Comparison of ENCODE assay signal across 7 mouse cellular contexts in genomic region chr6:117878700-117879407, GRCm38 (mm10). TPM values are rescaled to one million over a fixed set of nuclear protein-coding genes. Genes with fewer than 3 reads are reported as not detected.
DNase-seq lines count a peak whose midpoint lies in the region; ATAC-seq and TF ChIP-seq lines count a peak whose summit lies in the region.

No protein-coding gene starts in this region.

- no peaks in the 10 kb centered on the region for H3K36me3 ChIP-seq in C2C12 (ENCODE audit: control insufficient read depth, insufficient read depth)
- no peaks in the 10 kb centered on the region for H3K36me3 ChIP-seq in E14TG2a.4 (ENCODE audit: insufficient read depth, low read length)
- no peaks in the 10 kb centered on the region for H3K36me3 ChIP-seq in embryonic facial prominence, embryonic 10.5 days (replicated peaks)
- no peaks in the 10 kb centered on the region for H3K36me3 ChIP-seq in heart, embryonic 13.5 days
- no peaks in the 10 kb centered on the region for H3K36me3 ChIP-seq in lung, embryonic 15.5 days

- peak overlapping the region; percentile 86 for H3K9ac ChIP-seq in heart, embryonic 13.5 days
- H3K9ac ChIP-seq in lung, embryonic 15.5 days: peak overlapping the region; percentile 58

- H3K27me3 ChIP-seq in C2C12 (ENCODE audit: control insufficient read depth, insufficient read depth, insufficient read length) (no peaks in the 10 kb centered on the region), E14TG2a.4 (ENCODE audit: insufficient read depth, low read length) (no peaks in the 10 kb centered on the region)
- no peaks in the 10 kb centered on the region for H3K27me3 ChIP-seq in embryonic facial prominence, embryonic 10.5 days (replicated peaks; ENCODE audit: low read depth, poor library complexity, severe bottlenecking)
- H3K27me3 ChIP-seq in heart, embryonic 13.5 days (replicated peaks): no peaks in the 10 kb centered on the region
- no peaks in the 10 kb centered on the region for H3K27me3 ChIP-seq in lung, embryonic 15.5 days

- H3ac ChIP-seq in C2C12 (ENCODE audit: control insufficient read depth, insufficient read length, low read depth): peak overlapping the region; percentile 97

- peak; percentile 63 for ATAC-seq in heart, embryonic 13.5 days (ENCODE audit: extremely low read depth, insufficient number of reproducible peaks, low FRiP score, low TSS enrichment)
- ATAC-seq in lung, embryonic 15.5 days (ENCODE audit: borderline replicate concordance, extremely low read depth, low FRiP score, low TSS enrichment): peak; percentile 87; the same call in 1 of the 2 replicates

- peak; percentile 90 for DNase-seq in embryonic facial prominence, embryonic 10.5 days (ENCODE audit: low spot score)
- peak; percentile 91 to 95 for DNase-seq in kidney, postnatal 36 days
- DNase-seq in retina, embryonic 14.5 days (ENCODE audit: low spot score): peak; percentile 85

- H3K79me3 ChIP-seq in C2C12 (ENCODE audit: low read depth): no peaks in the 10 kb centered on the region

- H3K27ac ChIP-seq in embryonic facial prominence, embryonic 10.5 days (replicated peaks): peak overlapping the region; percentile 98
- peak overlapping the region; percentile 100 for H3K27ac ChIP-seq in heart, embryonic 13.5 days (replicated peaks)
- peak overlapping the region; percentile 100 for H3K27ac ChIP-seq in lung, embryonic 15.5 days

- H3K79me2 ChIP-seq in C2C12 (ENCODE audit: control insufficient read depth, insufficient read depth): peaks cover 11% of the 10 kb centered on the region

- H3K4me2 ChIP-seq in heart, embryonic 13.5 days: peak overlapping the region; percentile 72
- H3K4me2 ChIP-seq in lung, embryonic 15.5 days: peak overlapping the region; percentile 71

- H3K9me3 ChIP-seq in E14TG2a.4 (ENCODE audit: low read length): 0 out of 2 replicates have a peak, but pooled peaks cover 2% of the 10 kb centered on the region
- no peaks in the 10 kb centered on the region for H3K9me3 ChIP-seq in embryonic facial prominence, embryonic 10.5 days
- H3K9me3 ChIP-seq in heart, embryonic 13.5 days: no peaks in the 10 kb centered on the region
- no peaks in the 10 kb centered on the region for H3K9me3 ChIP-seq in lung, embryonic 15.5 days

- peaks cover 45% of the 10 kb centered on the region for H3K4me1 ChIP-seq in E14TG2a.4 (replicated peaks; ENCODE audit: low read depth, low read length)
- H3K4me1 ChIP-seq in embryonic facial prominence, embryonic 10.5 days: peaks cover 13% of the 10 kb centered on the region
- peaks cover 12% of the 10 kb centered on the region for H3K4me1 ChIP-seq in heart, embryonic 13.5 days
- peaks cover 9% of the 10 kb centered on the region for H3K4me1 ChIP-seq in lung, embryonic 15.5 days

- WGBS in embryonic facial prominence, embryonic 10.5 days: 13% methylated on average over 26 of the region's 26 CpGs
- WGBS in heart, embryonic 13.5 days: 10% methylated on average over 26 of the region's 26 CpGs
- WGBS in lung, embryonic 15.5 days: 10% methylated on average over 26 of the region's 26 CpGs

- no peak for TF ChIP-seq CTCF in C2C12 (IDR thresholded peaks at IDR 0.05; ENCODE audit: control insufficient read depth, insufficient read depth, insufficient read length)
- no peak for TF ChIP-seq CTCF in E14TG2a.4 (conservative IDR thresholded peaks at IDR 0.05; ENCODE audit: low read length)

- H3K4me3 ChIP-seq in C2C12 (ENCODE audit: insufficient read depth, poor library complexity, severe bottlenecking): peak overlapping the region; percentile 41
- peak overlapping the region; percentile 83 for H3K4me3 ChIP-seq in E14TG2a.4 (replicated peaks; ENCODE audit: low read length)
- peak overlapping the region; percentile 65 for H3K4me3 ChIP-seq in embryonic facial prominence, embryonic 10.5 days
- H3K4me3 ChIP-seq in heart, embryonic 13.5 days: peak overlapping the region; percentile 59
- peak overlapping the region; percentile 51 for H3K4me3 ChIP-seq in lung, embryonic 15.5 days

TF ChIP-seq in C2C12, 6 proteins besides CTCF, POLR2A, EP300 and RAD21:
- TF ChIP-seq MAX (IDR thresholded peaks at IDR 0.05) (no peak), MYOD1 (IDR thresholded peaks at IDR 0.05; ENCODE audit: control insufficient read depth, insufficient read length, low read depth) (no peak), CEBPB (IDR thresholded peaks at IDR 0.05; ENCODE audit: low read depth) (peak; percentile 35)

RNA-seq across cellular contexts. Expression of gene Zfp239, which starts 17.0 kb away (rescaled TPM):
- 4.4 TPM for polyA plus RNA-seq in C2C12 (2012; fragmentation: generic; extraction: Trizol)
- polyA plus RNA-seq in embryonic facial prominence, embryonic 10.5 days (2016; fragmentation: Nextera tagmentation; extraction: Ambion mirVana): 13.1 and 13.6 TPM in 2 replicates
- 2.0 and 2.1 TPM in 2 replicates for polyA plus RNA-seq in heart, embryonic 13.5 days (2015; fragmentation: Nextera tagmentation; extraction: Ambion mirVana)
- polyA plus RNA-seq in lung, embryonic 15.5 days (2015; fragmentation: Nextera tagmentation; extraction: Ambion mirVana): 7.6 and 7.9 TPM in 2 replicates

RNA-seq across cellular contexts. Expression of gene Hnrnpf, which starts 21.3 kb away (rescaled TPM):
- polyA plus RNA-seq in C2C12 (2012; fragmentation: generic; extraction: Trizol): 374 TPM
- 874 and 878 TPM in 2 replicates for polyA plus RNA-seq in embryonic facial prominence, embryonic 10.5 days (2016; fragmentation: Nextera tagmentation; extraction: Ambion mirVana)
- polyA plus RNA-seq in heart, embryonic 13.5 days (2015; fragmentation: Nextera tagmentation; extraction: Ambion mirVana): 440 and 506 TPM in 2 replicates
- polyA plus RNA-seq in lung, embryonic 15.5 days (2015; fragmentation: Nextera tagmentation; extraction: Ambion mirVana): 788 and 807 TPM in 2 replicates

RNA-seq across cellular contexts. Expression of gene Zfp637, which starts 37.9 kb away (rescaled TPM):
- polyA plus RNA-seq in C2C12 (2012; fragmentation: generic; extraction: Trizol): 53.2 TPM
- 115 and 127 TPM in 2 replicates for polyA plus RNA-seq in embryonic facial prominence, embryonic 10.5 days (2016; fragmentation: Nextera tagmentation; extraction: Ambion mirVana)
- polyA plus RNA-seq in heart, embryonic 13.5 days (2015; fragmentation: Nextera tagmentation; extraction: Ambion mirVana): 64.5 and 64.7 TPM in 2 replicates
- polyA plus RNA-seq in lung, embryonic 15.5 days (2015; fragmentation: Nextera tagmentation; extraction: Ambion mirVana): 146 and 148 TPM in 2 replicates

RNA-seq across cellular contexts. Expression of gene Fxyd4, which starts 58.6 kb away (rescaled TPM):
- 0.75 TPM for polyA plus RNA-seq in C2C12 (2012; fragmentation: generic; extraction: Trizol)
- 2.5 and 3.8 TPM in 2 replicates for polyA plus RNA-seq in embryonic facial prominence, embryonic 10.5 days (2016; fragmentation: Nextera tagmentation; extraction: Ambion mirVana)
- 1.9 and 2.5 TPM in 2 replicates for polyA plus RNA-seq in heart, embryonic 13.5 days (2015; fragmentation: Nextera tagmentation; extraction: Ambion mirVana)
- 4.5 and 5.2 TPM in 2 replicates for polyA plus RNA-seq in lung, embryonic 15.5 days (2015; fragmentation: Nextera tagmentation; extraction: Ambion mirVana)

Comparison
In these comparisons a context has a peak if more than half of its experiments do, and no peak if none do; other contexts are left out.
1. Peak in every context shown above with its lines: DNase-seq, ATAC-seq, H3K4me3 ChIP-seq and H3K27ac ChIP-seq.